In the genomic region with DNA sequence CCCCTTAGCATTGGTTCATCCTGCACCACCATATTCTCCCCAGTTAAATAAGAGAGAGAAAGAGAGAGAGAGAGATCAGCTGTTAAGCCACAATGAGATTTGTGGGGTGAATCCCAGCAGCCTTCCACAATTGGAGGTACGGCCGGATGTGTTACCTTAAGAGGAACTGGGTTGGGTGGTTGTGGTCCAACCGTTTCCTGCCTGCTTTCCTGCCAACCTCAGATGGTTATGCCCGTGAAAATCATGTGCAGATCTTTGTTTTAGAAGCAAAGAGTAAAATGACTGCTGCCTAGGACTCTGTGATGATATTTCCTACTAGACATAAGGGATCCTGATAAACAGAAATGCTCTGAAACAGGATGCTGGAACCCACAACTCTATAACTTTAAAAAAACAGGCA, we compare ENCODE assay signal across 15 mouse cellular contexts. TPM values are rescaled to one million over a fixed set of nuclear protein-coding genes. Genes with fewer than 3 reads are reported as not detected.
DNase-seq lines count a peak whose midpoint lies in the region; ATAC-seq and TF ChIP-seq lines count a peak whose summit lies in the region.
"Had no signal": no experiment of that assay in that cellular context is flagged by ENCODE, and none has a peak within 500 bp of the region (broad histone marks: within the 10 kb centered on the region; RNA-seq: fewer than 3 reads in every experiment).

No protein-coding gene starts in this region.

- peak overlapping the region; percentile 73 for H3K27ac ChIP-seq in spleen, adult 2 months (ENCODE audit: insufficient read depth, low read length)
- H3K27ac ChIP-seq in kidney, embryonic 16.5 days (ENCODE audit: low read length): no peak overlapping the region
- H3K27ac ChIP-seq in forebrain, postnatal 0 days (ENCODE audit: low read depth, low read length): no peak overlapping the region
- H3K27ac ChIP-seq: embryonic facial prominence, embryonic 12.5 days; left cerebral cortex, adult 2 months; liver, embryonic 14.5 days; neural tube, embryonic 13.5 days had no signal

- peaks cover 14% of the 10 kb centered on the region for H3K36me3 ChIP-seq in spleen, adult 2 months (ENCODE audit: control insufficient read depth, insufficient read depth, low read length)
- H3K36me3 ChIP-seq in kidney, embryonic 16.5 days (ENCODE audit: insufficient read depth, low read length): peaks cover 25% of the 10 kb centered on the region
- H3K36me3 ChIP-seq in forebrain, postnatal 0 days (ENCODE audit: insufficient read depth): peaks cover 41% of the 10 kb centered on the region

- H3K4me2 ChIP-seq in kidney, embryonic 16.5 days (replicated peaks; ENCODE audit: low read depth, low read length): no peak overlapping the region
- H3K4me2 ChIP-seq in forebrain, postnatal 0 days (ENCODE audit: low read depth): no peak overlapping the region
- H3K4me2 ChIP-seq: embryonic facial prominence, embryonic 12.5 days; heart, embryonic 12.5 days; neural tube, embryonic 13.5 days had no signal

- TF ChIP-seq POLR2A in spleen, adult 2 months (IDR thresholded peaks at IDR 0.05; ENCODE audit: low read depth, low read length): no peak

- 8% methylated on average over 4 of the region's 4 CpGs for WGBS in spleen, adult 2 months
- WGBS in kidney, embryonic 16.5 days: 79% methylated on average over 4 of the region's 4 CpGs
- 85% methylated on average over 4 of the region's 4 CpGs for WGBS in forebrain, postnatal 0 days

- no peak overlapping the region for H3K4me3 ChIP-seq in spleen, adult 2 months (ENCODE audit: extremely low read depth, insufficient read depth, insufficient read length)
- no peak overlapping the region for H3K4me3 ChIP-seq in kidney, embryonic 16.5 days (ENCODE audit: low read length)
- no peak overlapping the region for H3K4me3 ChIP-seq in forebrain, postnatal 0 days (ENCODE audit: low read depth, low read length)
- H3K4me3 ChIP-seq: embryonic facial prominence, embryonic 12.5 days; heart, embryonic 12.5 days; left cerebral cortex, adult 2 months; neural tube, embryonic 13.5 days had no signal

- H3K4me1 ChIP-seq in spleen, adult 2 months (ENCODE audit: control insufficient read depth, insufficient read depth, insufficient read length): peaks cover 32% of the 10 kb centered on the region; the same call in 1 of the 2 replicates
- H3K4me1 ChIP-seq in kidney, embryonic 16.5 days (ENCODE audit: insufficient read depth, low read length): peaks cover 12% of the 10 kb centered on the region
- H3K4me1 ChIP-seq in forebrain, postnatal 0 days (ENCODE audit: insufficient read depth): peaks cover 5% of the 10 kb centered on the region; the same call in 1 of the 2 replicates

- H3K9me3 ChIP-seq in kidney, embryonic 16.5 days (ENCODE audit: low read length): no peaks in the 10 kb centered on the region
- H3K9me3 ChIP-seq in forebrain, postnatal 0 days (ENCODE audit: low read length): no peaks in the 10 kb centered on the region
- H3K9me3 ChIP-seq: embryonic facial prominence, embryonic 12.5 days; heart, embryonic 12.5 days; neural tube, embryonic 13.5 days had no signal

- no peaks in the 10 kb centered on the region for H3K27me3 ChIP-seq in spleen, adult 2 months (ENCODE audit: control insufficient read depth, insufficient read depth, low read length)
- no peaks in the 10 kb centered on the region for H3K27me3 ChIP-seq in kidney, embryonic 16.5 days (ENCODE audit: insufficient read depth, low read length)
- no peaks in the 10 kb centered on the region for H3K27me3 ChIP-seq in forebrain, postnatal 0 days (ENCODE audit: insufficient read depth, low read length)
- H3K27me3 ChIP-seq: embryonic facial prominence, embryonic 12.5 days; heart, embryonic 12.5 days; neural tube, embryonic 13.5 days had no signal

- peak; percentile 89 for ATAC-seq in common myeloid progenitor, adult 5-6 weeks (replicated peaks; ENCODE audit: low read depth, poor library complexity, severe bottlenecking)
- no peak for ATAC-seq in frontal cortex, adult (ENCODE audit: low TSS enrichment)
- no peak for ATAC-seq in kidney, embryonic 16.5 days (ENCODE audit: low FRiP score, low TSS enrichment)
- ATAC-seq in forebrain, postnatal 0 days: no peak

- H3K9ac ChIP-seq in kidney, embryonic 16.5 days (replicated peaks; ENCODE audit: low read length): no peak overlapping the region
- no peak overlapping the region for H3K9ac ChIP-seq in forebrain, postnatal 0 days
- H3K9ac ChIP-seq: embryonic facial prominence, embryonic 12.5 days; heart, embryonic 12.5 days; liver, embryonic 14.5 days; neural tube, embryonic 13.5 days had no signal

- no peak for TF ChIP-seq CTCF in spleen, adult 2 months (IDR thresholded peaks at IDR 0.05; ENCODE audit: extremely low read depth, insufficient read depth, insufficient read length, insufficient replicate concordance)
- no peak for TF ChIP-seq CTCF in forebrain, postnatal 0 days (IDR thresholded peaks at IDR 0.05; ENCODE audit: low read depth)

- DNase-seq in spleen, adult 2 months (ENCODE audit: low read depth in 1 of 2, low spot score in 2 of 2): peak; percentile 61 to 69
- DNase-seq in spleen, postnatal 4 days (ENCODE audit: low spot score in 2 of 2): no peak
- DNase-seq in natural killer cell, adult 2 months (ENCODE audit: low spot score in 2 of 2): peak; percentile 70 to 73
- peak; percentile 67 for DNase-seq in thymus, postnatal 4 days
- no peak for DNase-seq in forebrain, postnatal 0 days
- DNase-seq: cerebellum, postnatal 10 days; kidney, adult 2 months had no signal

RNA-seq across cellular contexts. Expression of gene Coro7, which starts 5.5 kb away (rescaled TPM):
- polyA plus RNA-seq in spleen, adult 2 months (2012; rRNA removed): 150 and 191 TPM in 2 replicates
- total RNA-seq in common myeloid progenitor, adult 5-6 weeks (2017): 22.7 and 35.4 TPM in 2 replicates
- polyA plus RNA-seq in kidney, embryonic 16.5 days (2015; fragmentation: Nextera tagmentation; extraction: Ambion mirVana): 21.4 and 24.0 TPM in 2 replicates
- 24.9 and 25.2 TPM in 2 replicates for total RNA-seq in forebrain, postnatal 0 days (2014; rRNA removed)
- 23.5 and 29.3 TPM in 2 replicates for polyA plus RNA-seq in forebrain, postnatal 0 days (2015; fragmentation: Nextera tagmentation; extraction: Ambion mirVana)

RNA-seq across cellular contexts. Expression of gene Dnaja3, which starts 34.3 kb away (rescaled TPM):
- polyA plus RNA-seq in spleen, adult 2 months (2012; rRNA removed): 11.0 and 12.1 TPM in 2 replicates
- total RNA-seq in common myeloid progenitor, adult 5-6 weeks (2017): 55.8 and 68.1 TPM in 2 replicates
- 89.6 and 95.3 TPM in 2 replicates for polyA plus RNA-seq in kidney, embryonic 16.5 days (2015; fragmentation: Nextera tagmentation; extraction: Ambion mirVana)
- total RNA-seq in forebrain, postnatal 0 days (2014; rRNA removed): 47.2 and 51.5 TPM in 2 replicates
- polyA plus RNA-seq in forebrain, postnatal 0 days (2015; fragmentation: Nextera tagmentation; extraction: Ambion mirVana): 37.5 and 48.6 TPM in 2 replicates

RNA-seq across cellular contexts. Expression of gene Vasn, which starts 34.4 kb away (rescaled TPM):
- 23.6 and 31.3 TPM in 2 replicates for polyA plus RNA-seq in spleen, adult 2 months (2012; rRNA removed)
- 0.10 and 0.46 TPM in 2 replicates for total RNA-seq in common myeloid progenitor, adult 5-6 weeks (2017)
- polyA plus RNA-seq in kidney, embryonic 16.5 days (2015; fragmentation: Nextera tagmentation; extraction: Ambion mirVana): 26.8 TPM in 2 replicates
- 5.5 and 6.5 TPM in 2 replicates for total RNA-seq in forebrain, postnatal 0 days (2014; rRNA removed)
- polyA plus RNA-seq in forebrain, postnatal 0 days (2015; fragmentation: Nextera tagmentation; extraction: Ambion mirVana): 3.0 and 3.6 TPM in 2 replicates

RNA-seq across cellular contexts. Expression of gene Nmral1, which starts 45.1 kb away (rescaled TPM):
- polyA plus RNA-seq in spleen, adult 2 months (2012; rRNA removed): 8.7 and 9.4 TPM in 2 replicates
- total RNA-seq in common myeloid progenitor, adult 5-6 weeks (2017): 82.2 and 90.3 TPM in 2 replicates
- 96.7 and 100 TPM in 2 replicates for polyA plus RNA-seq in kidney, embryonic 16.5 days (2015; fragmentation: Nextera tagmentation; extraction: Ambion mirVana)
- 45.7 and 46.1 TPM in 2 replicates for total RNA-seq in forebrain, postnatal 0 days (2014; rRNA removed)
- 42.9 and 44.3 TPM in 2 replicates for polyA plus RNA-seq in forebrain, postnatal 0 days (2015; fragmentation: Nextera tagmentation; extraction: Ambion mirVana)

RNA-seq across cellular contexts. Expression of gene Pam16, which starts 49.3 kb away (rescaled TPM):
- polyA plus RNA-seq in spleen, adult 2 months (2012; rRNA removed): 8.2 and 9.5 TPM in 2 replicates
- total RNA-seq in common myeloid progenitor, adult 5-6 weeks (2017): 8.3 and 11.1 TPM in 2 replicates
- 67.8 and 80.4 TPM in 2 replicates for polyA plus RNA-seq in kidney, embryonic 16.5 days (2015; fragmentation: Nextera tagmentation; extraction: Ambion mirVana)
- total RNA-seq in forebrain, postnatal 0 days (2014; rRNA removed): 52.2 and 54.5 TPM in 2 replicates
- polyA plus RNA-seq in forebrain, postnatal 0 days (2015; fragmentation: Nextera tagmentation; extraction: Ambion mirVana): 138 and 161 TPM in 2 replicates

Comparison
In these comparisons a context has a peak if more than half of its experiments do, and no peak if none do; other contexts are left out.
1. DNase-seq: peak in spleen, adult 2 months (2 of 2), natural killer cell, adult 2 months (2 of 2) and thymus, postnatal 4 days (single experiment); none in spleen, postnatal 4 days (0 of 2) and forebrain, postnatal 0 days (single experiment).